Mouse (Mus musculus) testis, adult 2 months (tissue): ENCODE results near the gene Gba. TPM values are rescaled to one million over a fixed set of nuclear protein-coding genes. Genes with fewer than 3 reads are reported as not detected.
A peak's percentile ranks its signal among the peaks of the same experiment; 100 is the strongest.

ENCODE experiments used
- H3K27ac ChIP-seq: fragments of 200-500 bp; 2 replicates; pipeline ENCODE4 v1.5.1; 2012; ENCODE audit warnings: low read depth, low read length; ENCODE audit not compliant: control insufficient read depth, insufficient read depth
- H3K27me3 ChIP-seq: fragments of 200-500 bp; 2 replicates; pipeline ENCODE4 v1.6.1; 2012; ENCODE audit warnings: mild to moderate bottlenecking, low read length, moderate library complexity; ENCODE audit not compliant: control insufficient read depth, insufficient read depth
- H3K36me3 ChIP-seq: fragments of 200-500 bp; 2 replicates; pipeline ENCODE4 v1.6.1; 2012; ENCODE audit warnings: mild to moderate bottlenecking, low read length; ENCODE audit not compliant: control insufficient read depth, insufficient read depth
- H3K4me1 ChIP-seq: fragments of 200-500 bp; 2 replicates; pipeline ENCODE4 v1.6.1; 2012; ENCODE audit warnings: low read length; ENCODE audit not compliant: control insufficient read depth, insufficient read depth
- H3K4me3 ChIP-seq: fragments of 200-500 bp; 2 replicates; pipeline ENCODE4 v1.5.1; 2012; ENCODE audit warnings: low read depth, mild to moderate bottlenecking, low read length, moderate library complexity, mixed read lengths; ENCODE audit not compliant: control insufficient read depth
- CTCF ChIP-seq: fragments of 200-500 bp; IDR thresholded peaks from 2 replicates; pipeline ENCODE4 v1.5.1; 2012; ENCODE audit warnings: low read depth, mild to moderate bottlenecking, inconsistent platforms, low read length, moderate library complexity; ENCODE audit not compliant: control insufficient read depth, insufficient read depth, insufficient replicate concordance
- POLR2A ChIP-seq: fragments of 200-500 bp; IDR thresholded peaks from 2 replicates; pipeline ENCODE4 v1.6.1; 2012; ENCODE audit warnings: low read depth, mild to moderate bottlenecking, inconsistent platforms, low read length, moderate library complexity; ENCODE audit not compliant: control insufficient read depth
- polyA plus RNA-seq: library from polyadenylated mRNA; depleted of rRNA; stranded (reverse); fragments of >200 nt; gene quantifications from 2 replicates; pipeline ENCODE4 v1.2.3, GENCODE M21; 2012

Gba gene
- polyA plus RNA-seq, 1 experiment: 19.9 TPM

- H3K4me1 ChIP-seq: peaks cover 21% of the 10 kb centered on the region
- H3K36me3 ChIP-seq: no peaks in the 10 kb centered on the region
These were observed 41.6 kb downstream of the Gba start for GRCm38 (mm10) chr3:89244158-89244981.

GRCm38 (mm10) chr3:89244982-89245687, 42.4 kb downstream of the Gba start:
- Histone ChIP-seq H3K4me3 (peak overlapping the region; percentile 77), H3K36me3 (no peaks in the 10 kb centered on the region), H3K4me1 (peaks cover 21% of the 10 kb centered on the region), H3K27me3 (no peaks in the 10 kb centered on the region; the same call in 1 of the 2 replicates), H3K27ac (no peak overlapping the region)
- TF ChIP-seq POLR2A: no peak
- TF ChIP-seq CTCF: no peak

More at GRCm38 (mm10) chr3:89244158-89244981, 41.6 kb downstream of the Gba start:
- Histone ChIP-seq H3K27ac (no peak overlapping the region), H3K27me3 (no peaks in the 10 kb centered on the region; the same call in 1 of the 2 replicates), H3K4me3 (peak overlapping the region; percentile 77)
- TF ChIP-seq POLR2A (no peak), CTCF (no peak)

- Histone ChIP-seq H3K4me3 (peak within 1 kb of the TSS; percentile 88), H3K4me1 (peaks cover 21% of the 10 kb centered on the region), H3K27me3 (no peaks in the 10 kb centered on the region; the same call in 1 of the 2 replicates), H3K27ac (peak within 1 kb of the TSS; percentile 21; the same call in 1 of the 2 replicates), H3K36me3 (no peaks in the 10 kb centered on the region)
- no peak for TF ChIP-seq CTCF
- no peak for TF ChIP-seq POLR2A
These were observed 43.0 kb downstream of the Gba start, which contains the start of gene Krtcap2 for GRCm38 (mm10) chr3:89245688-89246171. TSS of gene Krtcap2 (plus strand) at chr3:89245966.

GRCm38 (mm10) chr3:89246261-89247100, 43.8 kb downstream of the Gba start, which contains the start of gene Trim46:
TSS of gene Trim46 (minus strand) at chr3:89246309.
- TF ChIP-seq CTCF (peak; percentile 99), POLR2A (peak; percentile 60; the same call in 1 of the 2 replicates)

GRCm38 (mm10) chr3:89247466-89247865, 44.7 kb downstream of the Gba start:
- H3K27ac ChIP-seq: no peak overlapping the region

More at GRCm38 (mm10) chr3:89246261-89247100, 43.8 kb downstream of the Gba start, which contains the start of gene Trim46:
- Histone ChIP-seq H3K36me3 (no peaks in the 10 kb centered on the region), H3K27ac (peak within 1 kb of the TSS; percentile 21; the same call in 1 of the 2 replicates), H3K4me3 (peak within 1 kb of the TSS; percentile 88), H3K4me1 (peaks cover 23% of the 10 kb centered on the region), H3K27me3 (no peaks in the 10 kb centered on the region; the same call in 1 of the 2 replicates)

GRCm38 (mm10) chr3:89250435-89251040, 47.8 kb downstream of the Gba start:
- no peak overlapping the region for H3K4me3 ChIP-seq
- no peaks in the 10 kb centered on the region for H3K27me3 ChIP-seq
- peaks cover 7% of the 10 kb centered on the region for H3K4me1 ChIP-seq
- H3K36me3 ChIP-seq: no peaks in the 10 kb centered on the region
- H3K27ac ChIP-seq: no peak overlapping the region
- peak; percentile 58; the same call in 1 of the 2 replicates for TF ChIP-seq CTCF
- TF ChIP-seq POLR2A: no peak

More at GRCm38 (mm10) chr3:89247466-89247865, 44.7 kb downstream of the Gba start:
- Histone ChIP-seq H3K4me3 (no peak overlapping the region), H3K4me1 (peaks cover 24% of the 10 kb centered on the region), H3K36me3 (no peaks in the 10 kb centered on the region), H3K27me3 (no peaks in the 10 kb centered on the region; the same call in 1 of the 2 replicates)
- TF ChIP-seq CTCF (no peak), POLR2A (no peak)
